Mouse (Mus musculus) liver, embryonic 14.5 days (tissue): ENCODE results near the gene Tcl1b2. TPM values are rescaled to one million over a fixed set of nuclear protein-coding genes. Genes with fewer than 3 reads are reported as not detected.
"Not testable (repeated sequence)": the region's sequence is repeated elsewhere in the genome, so short reads cannot be mapped to it uniquely, and the experiment has no call there.

Experiments used
- ATAC-seq: fragments of 200-750 bp; cut with Nextera tagmentation; 2 replicates; pipeline ENCODE4 v1.8.0; 2017; ENCODE audit warnings: moderate number of reproducible peaks, mild to moderate bottlenecking, moderate library complexity; ENCODE audit not compliant: insufficient read depth
- DNase-seq, 3 experiments: peaks; one replicate each; pipeline ENCODE4 v3.0.0-alpha.2; 2012 to 2013; ENCODE audit warnings: low read depth in 3 of 3, low spot score in 3 of 3
- H3K27ac ChIP-seq: fragments of 300-500 bp; sonication (generic); 2 replicates; pipeline ENCODE4 v1.5.1; 2014; ENCODE audit warnings: moderate library complexity, mild to moderate bottlenecking, control low read depth, inconsistent platforms
- H3K27me3 ChIP-seq: fragments of 300-500 bp; sonication (generic); 2 replicates; pipeline ENCODE4 v1.6.1; 2014; ENCODE audit warnings: mild to moderate bottlenecking, low read length, moderate library complexity; ENCODE audit not compliant: control insufficient read depth, insufficient read depth
- H3K36me3 ChIP-seq: fragments of 300-500 bp; sonication (generic); replicated peaks from 2 replicates; pipeline ENCODE4 v1.6.1; 2014; ENCODE audit warnings: low read depth; ENCODE audit not compliant: control insufficient read depth, insufficient read depth
- H3K4me1 ChIP-seq, 2 experiments: fragments of 200-500 bp in 1 of 2; fragments of 300-500 bp in 1 of 2; sonication (generic) in 1 of 2; replicated peaks; 2 replicates each; pipeline ENCODE4 v1.6.1; 2012 to 2014; ENCODE audit warnings: antibody characterized with exemption in 1 of 2, inconsistent platforms in 1 of 2, low read length in 1 of 2; ENCODE audit not compliant: control insufficient read depth in 2 of 2, insufficient read depth in 2 of 2
- H3K4me2 ChIP-seq: fragments of 300-500 bp; sonication (generic); 2 replicates; pipeline ENCODE4 v1.6.1; 2014; ENCODE audit warnings: low read depth, mild to moderate bottlenecking, control low read depth, moderate library complexity
- H3K4me3 ChIP-seq, 2 experiments: fragments of 200-500 bp in 1 of 2; fragments of 300-500 bp in 1 of 2; sonication (generic) in 1 of 2; 2 replicates each; pipeline ENCODE4 v1.5.1; 2012 to 2014; ENCODE audit warnings: low read depth in 2 of 2, low read length in 2 of 2, mild to moderate bottlenecking in 2 of 2, control low read depth in 1 of 2, inconsistent platforms in 1 of 2, moderate library complexity in 1 of 2; ENCODE audit not compliant: insufficient read depth in 1 of 2
- H3K9ac ChIP-seq: fragments of 300-500 bp; sonication (generic); replicated peaks from 2 replicates; pipeline ENCODE4 v1.6.1; 2014; ENCODE audit warnings: mild to moderate bottlenecking, control low read depth, moderate library complexity
- H3K9me3 ChIP-seq: fragments of 300-500 bp; sonication (generic); 2 replicates; pipeline ENCODE4 v1.6.1; 2016; ENCODE audit warnings: low read length, mixed read lengths; ENCODE audit not compliant: control insufficient read depth
- CTCF ChIP-seq: IDR thresholded peaks from 2 replicates; pipeline ENCODE4 v1.5.1; 2016; ENCODE audit warnings: antibody characterized with exemption, low read depth, control low read depth
- EP300 ChIP-seq: IDR thresholded peaks from 2 replicates; pipeline ENCODE4 v1.6.1; 2016; ENCODE audit warnings: antibody characterized with exemption, low read depth
- WGBS: fragments of 180-500 bp; shearing (Covaris S2); extraction: QIAGEN DNeasy Blood & Tissue Kit; methylation state at CpG from one replicate; pipeline ENCODE4 v1.1.7; 2014; ENCODE audit not compliant: insufficient replicate concordance; 5-methylcytosine and 5-hydroxymethylcytosine counted together
- polyA plus RNA-seq, 2 experiments: library from polyadenylated mRNA; depleted of rRNA in 1 of 2; stranded (reverse) in 1 of 2; unstranded in 1 of 2; fragments of >200 nt; fragmentation: Nextera tagmentation in 1 of 2; extraction: Ambion mirVana in 1 of 2; gene quantifications; 2 replicates each; pipeline versions ENCODE4 v1.2.1 to v1.2.3; 2012 to 2014

The Tcl1b2 gene
- polyA plus RNA-seq, 2 experiments, result 0.07 TPM; not detected in 1

DNA sequence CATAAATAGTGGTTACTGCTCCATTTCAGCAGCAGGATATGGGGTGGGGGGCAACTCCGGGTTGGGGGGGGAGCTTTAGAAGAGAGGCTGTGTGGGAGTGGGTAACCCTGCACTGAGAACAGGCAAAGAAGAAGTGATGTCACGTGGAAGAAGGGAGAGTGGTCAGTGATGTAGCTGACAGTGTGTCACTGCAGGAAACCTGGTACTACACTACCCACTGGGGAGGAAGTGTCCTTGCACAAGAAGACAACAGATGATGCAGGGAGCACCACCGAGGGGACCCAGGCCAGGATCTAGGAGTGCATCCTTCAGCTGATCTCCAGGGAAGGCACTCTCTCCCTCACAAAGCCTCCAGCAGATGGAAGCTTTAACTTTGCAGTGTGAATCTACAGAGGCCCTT lies 20.9 kb downstream of the Tcl1b2 start:
- Histone ChIP-seq H3K4me1 (no peaks in the 10 kb centered on the region), H3K27me3 (no peaks in the 10 kb centered on the region), H3K27ac (no peak overlapping the region), H3K36me3 (no peaks in the 10 kb centered on the region), H3K9ac (no peak overlapping the region), H3K9me3 (no peaks in the 10 kb centered on the region), H3K4me2 (no peak overlapping the region), H3K4me3 (no peak overlapping the region)
- WGBS, result 28% methylated on average over 3 of the region's 3 CpGs
- no peak for DNase-seq
- no peak for ATAC-seq
- no peak for TF ChIP-seq EP300
- no peak for TF ChIP-seq CTCF

DNA sequence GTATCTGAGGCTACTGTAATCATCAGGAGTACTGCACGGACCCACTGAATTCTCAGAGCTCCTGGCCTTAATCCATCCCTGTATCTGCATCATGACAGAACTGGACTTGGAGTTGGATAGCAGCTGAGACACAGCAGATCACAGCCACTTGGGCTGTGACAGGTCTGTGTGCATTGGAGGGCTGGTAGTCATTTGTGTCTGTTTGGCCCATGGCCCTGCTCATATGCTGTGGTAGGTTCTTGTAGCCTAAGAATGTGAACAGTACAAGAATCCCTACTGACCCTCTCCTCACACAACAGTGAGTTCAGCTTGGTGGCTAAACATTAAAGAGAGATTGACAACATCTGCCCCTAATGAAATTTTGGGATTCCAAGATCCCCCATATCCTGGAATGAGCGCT lies 27.6 kb downstream of the Tcl1b2 start:
- DNase-seq (no peak), ATAC-seq (no peak)
- H3K27me3 ChIP-seq, result no peaks in the 10 kb centered on the region
- H3K36me3 ChIP-seq, result no peaks in the 10 kb centered on the region
- H3K4me2 ChIP-seq, result no peak overlapping the region
- no peak overlapping the region for H3K9ac ChIP-seq
- whole genome bisulfite sequencing, result 51% methylated on average over 2 of the region's 2 CpGs
- no peaks in the 10 kb centered on the region for H3K4me1 ChIP-seq
- H3K27ac ChIP-seq, result no peak overlapping the region
- no peak overlapping the region for H3K4me3 ChIP-seq
- no peaks in the 10 kb centered on the region for H3K9me3 ChIP-seq
- no peak for TF ChIP-seq CTCF
- no peak for TF ChIP-seq EP300

DNA sequence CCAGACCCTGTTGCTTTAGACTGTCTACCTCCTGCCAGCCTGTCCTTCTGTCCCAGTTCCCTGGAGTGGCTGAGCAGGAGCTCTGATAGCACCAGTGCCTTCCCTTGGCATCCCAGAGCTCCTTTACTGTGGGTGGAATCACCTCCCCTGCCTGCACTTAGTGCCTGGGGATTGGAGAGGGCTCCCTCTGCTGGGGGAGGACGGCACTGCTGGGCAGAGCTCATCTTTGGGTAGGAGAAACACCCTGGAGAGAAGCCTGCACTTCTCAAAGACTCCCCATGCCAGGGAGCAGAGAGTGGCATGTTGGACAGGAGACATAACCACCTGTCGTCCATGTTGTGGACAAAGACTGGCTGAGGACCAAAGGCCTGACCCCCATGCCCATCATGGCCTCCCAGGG lies 28.5 kb downstream of the Tcl1b2 start:
- not testable (repeated sequence) for ATAC-seq, DNase-seq, H3K4me1 ChIP-seq, H3K4me3 ChIP-seq, H3K27me3 ChIP-seq, H3K27ac ChIP-seq, H3K4me2 ChIP-seq, H3K9me3 ChIP-seq, H3K36me3 ChIP-seq, H3K9ac ChIP-seq
- TF ChIP-seq CTCF, result peak; percentile 67
- 10% methylated on average over 2 of the region's 2 CpGs for WGBS

DNA sequence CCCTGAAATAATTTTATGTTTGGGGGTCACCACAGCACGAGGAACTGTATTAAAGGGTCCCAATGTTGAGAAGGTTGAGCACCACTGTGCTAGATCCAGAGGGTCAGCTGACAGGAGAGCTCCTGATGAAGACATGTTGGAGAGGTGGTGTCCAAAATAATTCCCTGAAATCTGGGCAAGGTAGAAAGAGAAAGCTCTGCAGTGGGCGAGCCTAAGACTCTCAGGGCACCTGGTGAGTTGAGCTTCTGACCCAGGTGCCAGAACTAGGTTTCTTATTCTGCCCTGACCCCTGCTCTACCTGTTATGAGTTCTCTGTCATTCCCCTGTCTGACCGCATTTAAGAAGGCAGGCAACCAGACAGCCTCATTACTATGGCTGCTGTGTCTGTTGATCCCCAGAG lies 30.2 kb downstream of the Tcl1b2 start, which contains the start of gene Tcl1b5:
Tcl1b5 (plus strand) TSS at position 301 of the 400 bp plus-strand sequence.
- H3K4me1 ChIP-seq, H3K9ac ChIP-seq, DNase-seq, H3K27me3 ChIP-seq, ATAC-seq, H3K4me2 ChIP-seq, H3K9me3 ChIP-seq, H3K4me3 ChIP-seq, H3K36me3 ChIP-seq, H3K27ac ChIP-seq: not testable (repeated sequence)
- 34% methylated on average over 3 of the region's 3 CpGs for WGBS

DNA sequence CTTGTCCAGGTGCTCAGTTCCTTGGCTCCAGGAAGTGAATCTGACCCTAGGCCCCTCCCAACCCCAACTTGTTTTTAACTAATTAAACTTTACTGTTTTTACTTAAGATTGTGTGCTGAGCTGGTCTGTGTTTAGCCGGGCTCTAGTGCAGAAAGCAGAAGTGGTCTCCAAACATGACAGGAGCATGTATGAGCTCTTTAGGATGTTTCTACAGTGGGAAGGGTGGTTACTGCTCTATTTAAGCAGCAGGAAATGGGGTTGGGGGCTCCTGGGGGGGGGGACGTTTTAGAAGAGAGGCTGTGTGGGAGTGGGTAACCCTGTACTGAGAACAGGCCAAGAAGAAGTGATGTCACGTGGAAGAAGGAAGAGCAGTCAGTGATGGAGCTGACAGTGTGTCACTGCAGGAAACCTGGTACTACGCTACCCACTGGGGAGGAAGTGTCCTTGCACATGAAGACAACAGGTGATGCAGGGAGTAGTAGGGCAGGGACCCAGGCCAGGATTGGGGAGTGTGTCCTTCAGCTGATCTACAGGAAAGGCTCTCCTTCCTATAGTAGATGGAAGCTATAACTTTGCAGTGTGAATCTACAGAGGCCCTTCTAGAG lies 35.3 kb downstream of the Tcl1b2 start:
- not testable (repeated sequence) for H3K9me3 ChIP-seq, H3K4me2 ChIP-seq, ATAC-seq, H3K9ac ChIP-seq, H3K36me3 ChIP-seq, H3K27ac ChIP-seq, DNase-seq, H3K4me3 ChIP-seq, H3K4me1 ChIP-seq, H3K27me3 ChIP-seq
- WGBS, result 17% methylated on average over 4 of the region's 4 CpGs

DNA sequence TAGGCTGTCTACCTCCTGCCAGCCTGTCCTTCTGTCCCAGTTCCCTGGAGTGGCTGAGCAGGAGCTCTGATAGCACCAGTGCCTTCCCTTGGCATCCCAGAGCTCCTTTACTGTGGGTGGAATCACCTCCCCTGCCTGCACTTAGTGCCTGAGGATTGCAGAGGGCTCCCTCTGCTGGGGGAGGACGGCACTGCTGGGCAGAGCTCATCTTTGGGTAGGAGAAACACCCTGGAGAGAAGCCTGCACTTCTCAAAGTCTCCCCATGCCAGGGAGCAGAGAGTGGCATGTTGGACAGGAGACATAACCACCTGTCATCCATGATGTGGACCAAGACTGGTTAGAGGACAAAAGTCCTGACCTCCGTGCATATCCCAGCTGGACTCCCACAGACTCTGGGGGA lies 43.2 kb downstream of the Tcl1b2 start:
- TF ChIP-seq CTCF, result peak; percentile 69
- not testable (repeated sequence) for H3K27ac ChIP-seq, H3K4me3 ChIP-seq, H3K36me3 ChIP-seq, H3K9me3 ChIP-seq, DNase-seq, H3K27me3 ChIP-seq, H3K4me2 ChIP-seq, H3K4me1 ChIP-seq, ATAC-seq, H3K9ac ChIP-seq
- WGBS, result 13% methylated on average over 2 of the region's 2 CpGs

DNA sequence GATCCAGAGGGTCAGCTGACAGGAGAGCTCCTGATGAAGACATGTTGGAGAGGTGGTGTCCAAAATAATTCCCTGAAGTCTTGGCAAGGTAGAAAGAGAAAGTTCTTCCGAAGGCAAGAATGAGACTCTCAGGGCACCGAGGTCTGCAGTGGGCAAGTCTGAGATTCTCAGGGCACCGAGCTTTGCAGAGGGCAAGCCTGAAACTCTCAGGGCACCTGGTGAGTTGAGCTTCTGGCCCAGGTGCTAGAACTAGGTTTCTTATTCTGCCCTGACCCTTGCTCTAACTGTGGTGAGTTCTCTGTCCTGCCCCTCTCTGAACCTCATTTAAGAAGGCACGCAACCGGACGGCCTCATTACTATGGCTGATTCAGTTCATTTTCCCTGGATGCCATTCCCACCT lies 44.9 kb downstream of the Tcl1b2 start, which contains the start of gene Tcl1b3:
Tcl1b3 (plus strand) TSS at position 301 of the 400 bp plus-strand sequence.
- not testable (repeated sequence) for ATAC-seq, DNase-seq, H3K4me3 ChIP-seq, H3K27ac ChIP-seq, H3K9ac ChIP-seq, H3K27me3 ChIP-seq, H3K4me2 ChIP-seq, H3K4me1 ChIP-seq, H3K36me3 ChIP-seq, H3K9me3 ChIP-seq
- 63% methylated on average over 6 of the region's 6 CpGs for WGBS
